Mouse (Mus musculus): ENCODE data around the gene Gm20547.

DNA sequence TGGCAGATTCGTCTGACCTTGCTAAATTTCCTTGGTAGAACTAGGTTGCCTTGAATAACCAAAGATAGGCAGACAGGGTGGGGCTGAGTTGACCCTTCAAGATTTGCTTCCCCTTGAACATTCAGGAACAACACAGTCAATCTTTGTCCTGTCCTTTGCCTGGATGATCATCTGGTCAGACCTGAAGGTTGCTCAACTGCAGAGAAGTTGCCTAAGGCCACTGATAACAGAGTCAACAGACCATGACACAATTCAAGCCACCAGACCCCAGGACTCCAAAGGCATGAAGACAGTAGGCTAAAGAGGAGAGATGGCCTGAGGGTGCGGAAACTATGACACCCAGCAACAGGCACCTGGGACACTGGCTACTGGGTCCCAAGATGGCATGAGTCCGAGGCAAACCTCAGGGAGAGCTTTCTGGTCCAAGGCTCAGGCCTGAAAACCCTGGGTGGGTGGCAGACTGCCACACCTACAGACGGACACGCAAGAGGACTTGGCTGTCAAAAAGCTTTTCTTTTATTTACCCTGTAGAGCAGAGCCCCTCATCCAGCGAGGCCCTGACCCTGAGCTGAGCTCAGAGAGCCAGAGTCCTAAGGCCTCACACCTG is 73.1 kb downstream of the Gm20547 start:
- TF ChIP-seq POLR2A (IDR thresholded peaks at IDR 0.05; ENCODE audit: borderline replicate concordance, extremely low read depth, insufficient read depth, insufficient read length, poor library complexity, severe bottlenecking), result no peak
- TF ChIP-seq CTCF (IDR thresholded peaks at IDR 0.05; ENCODE audit: borderline replicate concordance, extremely low read depth, insufficient read depth, insufficient read length), result no peak

Measured in brain, embryonic 14.5 days (tissue).